Mouse (Mus musculus): Measurements from ENCODE around the gene Gm47959. TPM values are rescaled to one million over a fixed set of nuclear protein-coding genes. Genes with fewer than 3 reads are reported as not detected.

Gm47959 gene
- total and polyA plus RNA-seq, 3 experiments = not detected

DNA sequence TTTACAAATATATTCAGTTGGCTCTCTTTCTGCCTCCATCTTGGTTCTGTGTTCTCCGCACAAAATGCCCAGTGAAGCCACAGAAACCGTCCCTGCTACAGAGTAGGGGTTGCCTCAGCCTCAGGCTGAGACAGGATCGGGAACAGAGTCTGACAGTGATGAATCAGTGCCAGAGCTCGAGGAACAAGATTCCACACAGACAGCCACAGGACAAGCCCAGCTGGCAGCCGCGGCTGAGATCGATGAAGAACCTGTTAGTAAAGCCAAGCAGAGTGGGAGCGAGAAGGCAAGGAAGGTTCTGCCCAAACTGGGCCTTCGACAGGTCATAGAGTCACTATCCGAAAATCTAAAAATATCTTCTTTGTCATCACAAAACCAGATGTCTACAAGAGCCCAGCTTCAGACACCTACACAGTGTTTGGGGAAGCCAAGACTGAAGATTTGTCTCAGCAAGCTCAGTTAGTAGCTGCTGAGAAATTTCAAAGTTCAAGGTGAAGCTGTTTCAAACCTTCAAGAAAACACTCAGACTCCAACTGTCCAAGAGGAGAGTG lies 15.1 kb downstream of the Gm47959 start:
- Histone ChIP-seq H3K4me3 (ENCODE audit: low read depth, low read length) (no peak overlapping the region), H3K36me3 (replicated peaks) (no peaks in the 10 kb centered on the region), H3K27me3 (ENCODE audit: insufficient read depth, low read length) (peaks cover 10% of the 10 kb centered on the region), H3K9me3 (replicated peaks) (no peaks in the 10 kb centered on the region), H3K4me1 (ENCODE audit: insufficient read depth, low read depth, low read length) (no peaks in the 10 kb centered on the region)
- ATAC-seq (ENCODE audit: extremely low read depth, insufficient number of reproducible peaks, low FRiP score, poor library complexity, severe bottlenecking) (no peak), DNase-seq (ENCODE audit: low spot score) (no peak)
- TF ChIP-seq GATA1 (IDR thresholded peaks at IDR 0.05; ENCODE audit: borderline replicate concordance, low read length) (no peak), POLR2AphosphoS5 (IDR thresholded peaks at IDR 0.05; ENCODE audit: insufficient replicate concordance, low read depth, low read length) (no peak), TAL1 (conservative IDR thresholded peaks at IDR 0.05; ENCODE audit: low read depth, low read length) (no peak), GATA2 (IDR thresholded peaks at IDR 0.05; ENCODE audit: borderline replicate concordance, low read depth, low read length) (no peak), CTCF (IDR thresholded peaks at IDR 0.05; ENCODE audit: low read depth, low read length) (no peak)

DNA sequence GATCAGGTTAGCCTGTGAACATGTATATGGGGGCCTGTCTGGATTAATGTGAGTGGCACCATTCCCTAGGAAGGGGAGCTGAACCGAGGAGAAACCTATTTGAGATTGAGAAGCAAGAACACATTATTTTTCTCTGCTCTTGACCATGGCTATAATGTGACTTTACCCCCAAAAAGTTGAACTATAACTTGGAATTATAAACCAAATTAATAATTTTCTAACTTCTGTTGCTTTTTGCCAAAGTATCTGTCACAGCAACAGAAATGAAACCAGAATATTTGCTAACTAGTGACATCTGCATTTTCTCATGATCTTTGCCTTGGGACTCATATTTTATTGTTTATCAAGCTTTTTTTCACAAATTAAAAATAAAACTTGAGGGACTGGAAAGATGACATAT lies 16.2 kb downstream of the Gm47959 start:
- DNase-seq (ENCODE audit: low spot score) = no peak
- H3K4me3 ChIP-seq (ENCODE audit: low read depth, low read length) = no peak overlapping the region
- TF ChIP-seq TAL1 (conservative IDR thresholded peaks at IDR 0.05; ENCODE audit: low read depth, low read length) (no peak), POLR2AphosphoS5 (IDR thresholded peaks at IDR 0.05; ENCODE audit: insufficient replicate concordance, low read depth, low read length) (no peak), CTCF (IDR thresholded peaks at IDR 0.05; ENCODE audit: low read depth, low read length) (no peak), GATA1 (IDR thresholded peaks at IDR 0.05; ENCODE audit: borderline replicate concordance, low read length) (no peak), GATA2 (IDR thresholded peaks at IDR 0.05; ENCODE audit: borderline replicate concordance, low read depth, low read length) (no peak)
- ATAC-seq (ENCODE audit: extremely low read depth, insufficient number of reproducible peaks, low FRiP score, poor library complexity, severe bottlenecking) = no peak
- H3K27me3 ChIP-seq (ENCODE audit: insufficient read depth, low read length) = peaks cover 10% of the 10 kb centered on the region
- H3K9me3 ChIP-seq (replicated peaks) = no peaks in the 10 kb centered on the region
- H3K36me3 ChIP-seq (replicated peaks) = no peaks in the 10 kb centered on the region
- no peaks in the 10 kb centered on the region for H3K4me1 ChIP-seq (ENCODE audit: insufficient read depth, low read depth, low read length)

DNA sequence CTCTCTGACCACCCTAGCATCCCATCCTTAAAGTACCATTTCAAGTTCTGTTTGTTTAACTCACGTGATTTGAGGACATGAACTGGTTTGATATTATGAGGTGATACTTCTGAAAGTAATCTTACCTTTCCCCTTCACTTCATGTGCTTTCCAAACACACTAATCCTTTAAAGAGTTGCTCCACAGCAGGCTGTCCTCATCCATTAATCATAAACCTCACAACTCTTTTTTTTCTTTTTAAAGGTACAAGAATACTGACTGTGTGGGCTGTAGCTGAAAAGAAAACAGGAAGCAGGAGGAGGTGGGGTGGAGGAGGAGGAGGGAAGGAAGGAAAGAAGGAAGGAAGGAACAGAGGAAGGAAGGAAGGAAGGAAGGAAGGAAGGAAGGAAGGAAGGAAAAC lies 31.6 kb downstream of the Gm47959 start:
- Histone ChIP-seq H3K27me3 (ENCODE audit: insufficient read depth, low read length) (peaks cover 7% of the 10 kb centered on the region), H3K9me3 (replicated peaks) (no peaks in the 10 kb centered on the region), H3K4me3 (ENCODE audit: low read depth, low read length) (no peak overlapping the region), H3K36me3 (replicated peaks) (no peaks in the 10 kb centered on the region), H3K4me1 (ENCODE audit: insufficient read depth, low read depth, low read length) (no peaks in the 10 kb centered on the region)
- DNase-seq (ENCODE audit: low spot score) = no peak
- no peak for ATAC-seq (ENCODE audit: extremely low read depth, insufficient number of reproducible peaks, low FRiP score, poor library complexity, severe bottlenecking)
- TF ChIP-seq POLR2AphosphoS5 (IDR thresholded peaks at IDR 0.05; ENCODE audit: insufficient replicate concordance, low read depth, low read length) (no peak), GATA1 (IDR thresholded peaks at IDR 0.05; ENCODE audit: borderline replicate concordance, low read length) (no peak), TAL1 (conservative IDR thresholded peaks at IDR 0.05; ENCODE audit: low read depth, low read length) (no peak)

- Histone ChIP-seq H3K36me3 (replicated peaks) (no peaks in the 10 kb centered on the region), H3K4me1 (ENCODE audit: insufficient read depth, low read depth, low read length) (no peaks in the 10 kb centered on the region), H3K27me3 (ENCODE audit: insufficient read depth, low read length) (peaks cover 7% of the 10 kb centered on the region), H3K9me3 (replicated peaks) (no peaks in the 10 kb centered on the region), H3K4me3 (ENCODE audit: low read depth, low read length) (no peak overlapping the region)
- DNase-seq (ENCODE audit: low spot score) (no peak), ATAC-seq (ENCODE audit: extremely low read depth, insufficient number of reproducible peaks, low FRiP score, poor library complexity, severe bottlenecking) (no peak)
- TF ChIP-seq GATA1 (IDR thresholded peaks at IDR 0.05; ENCODE audit: borderline replicate concordance, low read length) = no peak
- no peak for TF ChIP-seq GATA2 (IDR thresholded peaks at IDR 0.05; ENCODE audit: borderline replicate concordance, low read depth, low read length)
- TF ChIP-seq POLR2AphosphoS5 (IDR thresholded peaks at IDR 0.05; ENCODE audit: insufficient replicate concordance, low read depth, low read length) = no peak
- no peak for TF ChIP-seq CTCF (IDR thresholded peaks at IDR 0.05; ENCODE audit: low read depth, low read length)
- no peak for TF ChIP-seq TAL1 (conservative IDR thresholded peaks at IDR 0.05; ENCODE audit: low read depth, low read length)
Measured at GRCm38 (mm10) chr1:83032508-83032907, 32.2 kb downstream of the Gm47959 start.

DNA sequence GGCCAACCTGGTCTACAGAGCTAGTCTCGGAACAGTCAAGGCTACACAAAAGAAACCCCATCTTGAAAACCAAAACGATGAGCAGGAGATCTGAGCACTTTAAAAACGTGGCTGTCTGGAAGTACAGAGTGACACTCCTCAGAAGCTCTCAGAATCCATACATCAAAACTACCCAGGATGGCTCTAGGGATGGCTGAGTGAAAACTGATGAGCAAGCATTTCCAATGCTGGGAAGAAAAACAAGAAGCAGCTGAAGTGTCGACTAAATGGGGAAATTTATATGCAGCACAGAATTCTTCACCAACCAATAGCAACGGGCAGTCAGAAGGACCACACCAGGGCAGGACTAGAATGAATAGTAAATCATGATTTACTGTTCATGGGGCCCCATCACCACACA lies 34.2 kb downstream of the Gm47959 start:
- DNase-seq (ENCODE audit: low spot score) (no peak), ATAC-seq (ENCODE audit: extremely low read depth, insufficient number of reproducible peaks, low FRiP score, poor library complexity, severe bottlenecking) (no peak)
- Histone ChIP-seq H3K4me1 (ENCODE audit: insufficient read depth, low read depth, low read length) (no peaks in the 10 kb centered on the region), H3K9me3 (replicated peaks) (no peaks in the 10 kb centered on the region), H3K4me3 (ENCODE audit: low read depth, low read length) (no peak overlapping the region), H3K36me3 (replicated peaks) (no peaks in the 10 kb centered on the region), H3K27me3 (ENCODE audit: insufficient read depth, low read length) (peaks cover 7% of the 10 kb centered on the region)
- no peak for TF ChIP-seq CTCF (IDR thresholded peaks at IDR 0.05; ENCODE audit: low read depth, low read length)
- no peak for TF ChIP-seq GATA2 (IDR thresholded peaks at IDR 0.05; ENCODE audit: borderline replicate concordance, low read depth, low read length)
- TF ChIP-seq TAL1 (conservative IDR thresholded peaks at IDR 0.05; ENCODE audit: low read depth, low read length) = no peak
- no peak for TF ChIP-seq GATA1 (IDR thresholded peaks at IDR 0.05; ENCODE audit: borderline replicate concordance, low read length)
- TF ChIP-seq POLR2AphosphoS5 (IDR thresholded peaks at IDR 0.05; ENCODE audit: insufficient replicate concordance, low read depth, low read length) = no peak

GRCm38 (mm10) chr1:83036892-83037667 lies 36.7 kb downstream of the Gm47959 start:
- TF ChIP-seq GATA1 (IDR thresholded peaks at IDR 0.05; ENCODE audit: borderline replicate concordance, low read length) (no peak), POLR2AphosphoS5 (IDR thresholded peaks at IDR 0.05; ENCODE audit: insufficient replicate concordance, low read depth, low read length) (no peak), CTCF (IDR thresholded peaks at IDR 0.05; ENCODE audit: low read depth, low read length) (no peak), GATA2 (IDR thresholded peaks at IDR 0.05; ENCODE audit: borderline replicate concordance, low read depth, low read length) (no peak), TAL1 (conservative IDR thresholded peaks at IDR 0.05; ENCODE audit: low read depth, low read length) (no peak)
- Histone ChIP-seq H3K9me3 (replicated peaks) (no peaks in the 10 kb centered on the region), H3K36me3 (replicated peaks) (no peaks in the 10 kb centered on the region), H3K4me3 (ENCODE audit: low read depth, low read length) (no peak overlapping the region), H3K27me3 (ENCODE audit: insufficient read depth, low read length) (peaks cover 4% of the 10 kb centered on the region; the same call in 1 of the 2 replicates), H3K4me1 (ENCODE audit: insufficient read depth, low read depth, low read length) (no peaks in the 10 kb centered on the region)
- no peak for ATAC-seq (ENCODE audit: extremely low read depth, insufficient number of reproducible peaks, low FRiP score, poor library complexity, severe bottlenecking)
- DNase-seq (ENCODE audit: low spot score) = no peak

All from G1E (cell line).